Mouse (Mus musculus): ENCODE data around the gene Nkx1-2. TPM values are rescaled to one million over a fixed set of nuclear protein-coding genes. Genes with fewer than 3 reads are reported as not detected.

Gene Nkx1-2
- 0.11 and 0.46 TPM in 2 replicates for polyA plus RNA-seq (2015; fragmentation: Nextera tagmentation; extraction: Ambion mirVana)

- peaks cover 78% of the 10 kb centered on the region for H3K27me3 ChIP-seq (replicated peaks)
- H3K9me3 ChIP-seq (replicated peaks), result no peaks in the 10 kb centered on the region
- H3K36me3 ChIP-seq, result no peaks in the 10 kb centered on the region
- WGBS, result 1% methylated on average over 52 of the region's 52 CpGs
- H3K27ac ChIP-seq (replicated peaks), result no peak within 1 kb of the TSS
- H3K9ac ChIP-seq (replicated peaks), result peak within 1 kb of the TSS; percentile 40; the same call in 1 of the 2 replicates
- H3K4me3 ChIP-seq (replicated peaks), result peak within 1 kb of the TSS; percentile 39
- peak within 1 kb of the TSS; percentile 77 for H3K4me2 ChIP-seq
- peaks cover 36% of the 10 kb centered on the region for H3K4me1 ChIP-seq
- no peak for ATAC-seq (ENCODE audit: low FRiP score)
These were observed at the start of gene Nkx1-2 for GRCm38 (mm10) chr7:132599071-132599975. Gene Nkx1-2, minus strand, starts transcription at chr7:132599637.

- WGBS, result 97% methylated on average over 1 of the region's 1 CpGs
These were observed 47.1 kb upstream of the Nkx1-2 start for GRCm38 (mm10) chr7:132646514-132646913.

GRCm38 (mm10) chr7:132644605-132645279 lies 45.3 kb upstream of the Nkx1-2 start:
- WGBS, result 65% methylated on average over 11 of the region's 11 CpGs
- Histone ChIP-seq H3K4me3 (replicated peaks) (no peak overlapping the region), H3K9ac (replicated peaks) (no peak overlapping the region), H3K36me3 (no peaks in the 10 kb centered on the region; the same call in 1 of the 2 replicates), H3K27ac (replicated peaks) (no peak overlapping the region), H3K27me3 (replicated peaks) (peaks cover 7% of the 10 kb centered on the region; the same call in 1 of the 2 replicates), H3K4me2 (no peak overlapping the region), H3K4me1 (peaks cover 13% of the 10 kb centered on the region; the same call in 1 of the 2 replicates), H3K9me3 (replicated peaks) (no peaks in the 10 kb centered on the region)
- no peak for ATAC-seq (ENCODE audit: low FRiP score)

More at GRCm38 (mm10) chr7:132646514-132646913, 47.1 kb upstream of the Nkx1-2 start:
- H3K9me3 ChIP-seq (replicated peaks), result no peaks in the 10 kb centered on the region
- no peak overlapping the region for H3K4me2 ChIP-seq
- peaks cover 5% of the 10 kb centered on the region; the same call in 1 of the 2 replicates for H3K27me3 ChIP-seq (replicated peaks)
- ATAC-seq (ENCODE audit: low FRiP score), result no peak
- H3K4me1 ChIP-seq, result peaks cover 5% of the 10 kb centered on the region; the same call in 1 of the 2 replicates
- H3K9ac ChIP-seq (replicated peaks), result no peak overlapping the region
- H3K36me3 ChIP-seq, result no peaks in the 10 kb centered on the region; the same call in 1 of the 2 replicates
- no peak overlapping the region for H3K4me3 ChIP-seq (replicated peaks)
- H3K27ac ChIP-seq (replicated peaks), result no peak overlapping the region

- WGBS, result 85% methylated on average over 1 of the region's 1 CpGs
- H3K4me3 ChIP-seq (replicated peaks), result no peak overlapping the region
- H3K9me3 ChIP-seq (replicated peaks), result no peaks in the 10 kb centered on the region
- H3K4me2 ChIP-seq, result no peak overlapping the region
- H3K4me1 ChIP-seq, result peaks cover 20% of the 10 kb centered on the region; the same call in 1 of the 2 replicates
- H3K9ac ChIP-seq (replicated peaks), result no peak overlapping the region
- H3K27me3 ChIP-seq (replicated peaks), result peaks cover 7% of the 10 kb centered on the region; the same call in 1 of the 2 replicates
- H3K27ac ChIP-seq (replicated peaks), result no peak overlapping the region
- ATAC-seq (ENCODE audit: low FRiP score), result no peak
- H3K36me3 ChIP-seq, result no peaks in the 10 kb centered on the region; the same call in 1 of the 2 replicates
These were observed 42.2 kb upstream of the Nkx1-2 start for GRCm38 (mm10) chr7:132641606-132642005.

GRCm38 (mm10) chr7:132640946-132641345 lies 41.5 kb upstream of the Nkx1-2 start:
- no peak overlapping the region for H3K4me3 ChIP-seq (replicated peaks)
- 14% methylated on average over 9 of the region's 9 CpGs for WGBS
- H3K4me1 ChIP-seq, result peaks cover 20% of the 10 kb centered on the region; the same call in 1 of the 2 replicates
- no peaks in the 10 kb centered on the region; the same call in 1 of the 2 replicates for H3K36me3 ChIP-seq
- no peak overlapping the region for H3K4me2 ChIP-seq
- ATAC-seq (ENCODE audit: low FRiP score), result no peak
- H3K27ac ChIP-seq (replicated peaks), result no peak overlapping the region
- peaks cover 7% of the 10 kb centered on the region; the same call in 1 of the 2 replicates for H3K27me3 ChIP-seq (replicated peaks)
- H3K9ac ChIP-seq (replicated peaks), result no peak overlapping the region
- H3K9me3 ChIP-seq (replicated peaks), result no peaks in the 10 kb centered on the region

- Histone ChIP-seq H3K4me1 (peaks cover 15% of the 10 kb centered on the region; the same call in 1 of the 2 replicates), H3K4me2 (no peak overlapping the region), H3K9me3 (replicated peaks) (no peaks in the 10 kb centered on the region), H3K4me3 (replicated peaks) (no peak overlapping the region), H3K9ac (replicated peaks) (no peak overlapping the region), H3K27ac (replicated peaks) (no peak overlapping the region), H3K36me3 (no peaks in the 10 kb centered on the region; the same call in 1 of the 2 replicates), H3K27me3 (replicated peaks) (peaks cover 5% of the 10 kb centered on the region; the same call in 1 of the 2 replicates)
- peak; percentile 72; the same call in 1 of the 2 replicates for ATAC-seq (ENCODE audit: low FRiP score)
- 70% methylated on average over 12 of the region's 12 CpGs for WGBS
These were observed 39.1 kb upstream of the Nkx1-2 start for GRCm38 (mm10) chr7:132638446-132639087.

- Histone ChIP-seq H3K4me3 (replicated peaks) (no peak overlapping the region), H3K36me3 (no peaks in the 10 kb centered on the region), H3K9me3 (replicated peaks) (no peaks in the 10 kb centered on the region), H3K4me2 (no peak overlapping the region), H3K4me1 (peaks cover 15% of the 10 kb centered on the region; the same call in 1 of the 2 replicates), H3K27ac (replicated peaks) (no peak overlapping the region), H3K9ac (replicated peaks) (no peak overlapping the region), H3K27me3 (replicated peaks) (peaks cover 5% of the 10 kb centered on the region; the same call in 1 of the 2 replicates)
- 8% methylated on average over 12 of the region's 12 CpGs for WGBS
- ATAC-seq (ENCODE audit: low FRiP score), result no peak
These were observed 37.9 kb upstream of the Nkx1-2 start for GRCm38 (mm10) chr7:132637292-132637691.

- Histone ChIP-seq H3K9ac (replicated peaks) (no peak overlapping the region), H3K4me1 (0 out of 2 replicates have a peak, but pooled peaks cover 2% of the 10 kb centered on the region), H3K4me3 (replicated peaks) (no peak overlapping the region), H3K27ac (replicated peaks) (no peak overlapping the region), H3K4me2 (no peak overlapping the region), H3K27me3 (replicated peaks) (no peaks in the 10 kb centered on the region), H3K9me3 (replicated peaks) (no peaks in the 10 kb centered on the region), H3K36me3 (no peaks in the 10 kb centered on the region)
- WGBS, result 66% methylated on average over 11 of the region's 11 CpGs
- ATAC-seq (ENCODE audit: low FRiP score), result peak; percentile 35; the same call in 1 of the 2 replicates
These were observed 31.9 kb upstream of the Nkx1-2 start for GRCm38 (mm10) chr7:132631313-132631712.

- 88% methylated on average over 3 of the region's 3 CpGs for WGBS
- ATAC-seq (ENCODE audit: low FRiP score), result no peak
These were observed 28.0 kb upstream of the Nkx1-2 start for GRCm38 (mm10) chr7:132627448-132627847.

GRCm38 (mm10) chr7:132626174-132626573 lies 26.7 kb upstream of the Nkx1-2 start:
- no peak for ATAC-seq (ENCODE audit: low FRiP score)
- Histone ChIP-seq H3K4me1 (no peaks in the 10 kb centered on the region), H3K4me3 (replicated peaks) (no peak overlapping the region), H3K4me2 (no peak overlapping the region), H3K27ac (replicated peaks) (no peak overlapping the region), H3K27me3 (replicated peaks) (no peaks in the 10 kb centered on the region), H3K9me3 (replicated peaks) (no peaks in the 10 kb centered on the region), H3K36me3 (no peaks in the 10 kb centered on the region), H3K9ac (replicated peaks) (no peak overlapping the region)
- WGBS, result 30% methylated on average over 4 of the region's 4 CpGs

More at GRCm38 (mm10) chr7:132627448-132627847, 28.0 kb upstream of the Nkx1-2 start:
- Histone ChIP-seq H3K9ac (replicated peaks) (no peak overlapping the region), H3K9me3 (replicated peaks) (no peaks in the 10 kb centered on the region), H3K4me2 (no peak overlapping the region), H3K4me3 (replicated peaks) (no peak overlapping the region), H3K4me1 (0 out of 2 replicates have a peak, but pooled peaks cover 2% of the 10 kb centered on the region), H3K27ac (replicated peaks) (no peak overlapping the region), H3K36me3 (no peaks in the 10 kb centered on the region), H3K27me3 (replicated peaks) (no peaks in the 10 kb centered on the region)

- no peaks in the 10 kb centered on the region for H3K36me3 ChIP-seq
- WGBS, result 76% methylated on average over 10 of the region's 10 CpGs
- ATAC-seq (ENCODE audit: low FRiP score), result no peak
- no peak overlapping the region for H3K4me2 ChIP-seq
- H3K9ac ChIP-seq (replicated peaks), result no peak overlapping the region
- no peak overlapping the region for H3K4me3 ChIP-seq (replicated peaks)
- no peaks in the 10 kb centered on the region for H3K27me3 ChIP-seq (replicated peaks)
- no peak overlapping the region for H3K27ac ChIP-seq (replicated peaks)
- no peaks in the 10 kb centered on the region for H3K4me1 ChIP-seq
- no peaks in the 10 kb centered on the region for H3K9me3 ChIP-seq (replicated peaks)
These were observed 24.7 kb upstream of the Nkx1-2 start for GRCm38 (mm10) chr7:132624161-132624560.
